Mouse (Mus musculus) heart, adult 2 months (tissue): ENCODE measurements at regions not wholly inside any gene's neighbourhood (a gene's known extent, or its start where the extent isn't known, plus 50 kb on each side); places are given as distances from the start of the nearest gene placed in this dataset.

ENCODE experiments used
- CTCF ChIP-seq: fragments of 200-600 bp; IDR thresholded peaks from 2 replicates; pipeline ENCODE4 v1.8.1; 2022; ENCODE audit warnings: antibody characterized with exemption, mild to moderate bottlenecking, moderate library complexity
- EP300 ChIP-seq: fragments of 200-500 bp; IDR thresholded peaks from 2 replicates; pipeline ENCODE4 v1.6.1; 2011; ENCODE audit warnings: low read depth, low read length, control low read depth; ENCODE audit not compliant: insufficient read depth
- POLR2A ChIP-seq: fragments of 200-500 bp; IDR thresholded peaks from 2 replicates; pipeline ENCODE4 v1.6.1; 2011; ENCODE audit warnings: mild to moderate bottlenecking, low read depth, low read length, control low read depth; ENCODE audit not compliant: insufficient read depth

- TF ChIP-seq CTCF (no peak), POLR2A (no peak), EP300 (no peak)
Observed at GRCm38 (mm10) chr3:81629157-81629556, 303.2 kb upstream of the Ctso start.
